Mouse (Mus musculus) MN1 (cell line): ENCODE results near the gene Nr3c2.

Experiments
- DNase-seq: peaks from one replicate; pipeline ENCODE4 v3.0.0-alpha.2; 2016; ENCODE audit warnings: low spot score

Nr3c2 gene

GRCm38 (mm10) chr8:76971761-76972404 lies 72.6 kb downstream of the Nr3c2 start:
- DNase-seq: no peak

GRCm38 (mm10) chr8:76972947-76973552 lies 73.8 kb downstream of the Nr3c2 start:
- DNase-seq: no peak

DNA sequence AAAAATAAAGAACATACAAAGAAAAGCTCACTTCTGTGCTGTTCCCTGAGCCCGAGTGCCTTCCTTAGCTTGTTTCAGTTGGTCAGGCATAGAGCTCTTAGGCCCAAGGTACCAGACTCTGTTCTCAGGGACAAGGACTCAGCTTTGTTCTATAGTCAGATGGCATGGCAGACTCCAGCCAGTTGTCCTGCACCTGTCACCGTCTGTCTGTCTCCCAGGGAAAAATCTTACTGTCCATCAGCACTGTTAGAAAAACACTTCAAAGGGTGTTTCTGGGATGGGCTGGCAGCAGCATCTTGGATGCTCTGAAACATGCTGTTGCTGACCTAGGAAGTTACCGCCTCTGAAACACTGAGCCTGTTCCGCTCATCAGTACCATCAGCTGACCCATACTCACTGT lies 78.7 kb downstream of the Nr3c2 start:
- no peak for DNase-seq

- no peak for DNase-seq
Measured at GRCm38 (mm10) chr8:76984082-76984481, 84.8 kb downstream of the Nr3c2 start.

DNA sequence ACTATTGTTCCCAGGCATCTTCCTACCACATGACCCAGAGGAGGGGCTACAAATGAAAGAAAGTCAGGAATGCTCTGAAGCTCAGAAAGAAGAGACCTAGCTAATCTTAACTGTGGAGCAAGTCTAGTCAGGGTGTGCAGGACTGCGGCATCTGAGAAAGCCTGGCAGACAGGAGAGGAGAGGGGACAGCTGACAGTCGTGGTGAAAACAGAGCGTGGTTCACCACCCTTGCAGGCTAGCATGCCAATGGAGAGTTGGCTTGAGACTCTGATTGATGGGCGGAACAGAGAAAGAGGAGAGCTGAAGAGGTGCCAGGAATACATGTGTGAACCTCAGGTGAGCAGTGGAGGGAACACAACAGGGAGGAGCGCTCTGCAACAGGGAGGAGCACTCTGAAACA lies 85.6 kb downstream of the Nr3c2 start:
- no peak for DNase-seq

- no peak for DNase-seq
Measured at GRCm38 (mm10) chr8:76987876-76988275, 88.6 kb downstream of the Nr3c2 start.

DNA sequence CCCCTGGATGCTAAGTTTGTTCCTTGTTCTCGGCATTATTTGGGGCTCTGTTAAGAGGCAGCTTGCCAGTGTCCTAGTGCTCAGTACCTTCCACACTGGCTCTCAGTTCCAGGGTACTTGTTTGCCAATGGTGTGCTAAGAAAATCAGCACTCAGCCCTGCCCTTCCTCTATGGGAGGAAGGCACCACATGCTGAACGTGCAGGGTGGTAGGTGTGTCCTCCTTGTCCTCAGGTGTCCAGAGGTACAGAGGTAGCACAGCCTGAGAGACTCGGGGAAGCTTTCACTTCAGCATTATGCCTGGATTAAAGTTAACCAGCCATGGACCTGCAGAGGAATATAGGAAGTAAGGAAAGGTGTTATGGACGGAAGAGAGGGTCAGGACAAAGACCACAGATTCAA lies 99.0 kb downstream of the Nr3c2 start:
- no peak for DNase-seq

DNA sequence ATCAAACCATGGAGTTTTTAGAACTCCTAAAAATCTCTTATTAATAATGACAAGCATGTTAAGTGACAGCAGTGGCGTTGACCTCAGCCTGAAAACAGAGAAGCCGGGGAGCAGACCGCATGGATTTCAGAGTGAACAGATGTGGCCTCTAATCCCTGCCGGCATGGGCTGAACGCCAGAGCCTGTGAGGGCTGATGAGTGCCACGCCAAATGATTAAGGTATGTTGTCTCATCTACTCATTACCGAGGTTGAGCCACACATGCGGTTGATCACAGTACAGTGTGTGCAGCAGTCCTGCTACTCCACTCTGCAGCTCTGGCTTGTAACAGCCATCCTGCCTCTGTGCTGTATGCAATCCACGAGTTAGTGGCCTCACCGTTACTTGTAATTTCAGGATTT lies 110.2 kb downstream of the Nr3c2 start:
- no peak for DNase-seq

GRCm38 (mm10) chr8:77011985-77012384 lies 112.7 kb downstream of the Nr3c2 start:
- DNase-seq: no peak

- DNase-seq: no peak
Measured at GRCm38 (mm10) chr8:77012641-77013040, 113.4 kb downstream of the Nr3c2 start.

- DNase-seq: no peak
Measured at GRCm38 (mm10) chr8:77016713-77017112, 117.5 kb downstream of the Nr3c2 start.

DNA sequence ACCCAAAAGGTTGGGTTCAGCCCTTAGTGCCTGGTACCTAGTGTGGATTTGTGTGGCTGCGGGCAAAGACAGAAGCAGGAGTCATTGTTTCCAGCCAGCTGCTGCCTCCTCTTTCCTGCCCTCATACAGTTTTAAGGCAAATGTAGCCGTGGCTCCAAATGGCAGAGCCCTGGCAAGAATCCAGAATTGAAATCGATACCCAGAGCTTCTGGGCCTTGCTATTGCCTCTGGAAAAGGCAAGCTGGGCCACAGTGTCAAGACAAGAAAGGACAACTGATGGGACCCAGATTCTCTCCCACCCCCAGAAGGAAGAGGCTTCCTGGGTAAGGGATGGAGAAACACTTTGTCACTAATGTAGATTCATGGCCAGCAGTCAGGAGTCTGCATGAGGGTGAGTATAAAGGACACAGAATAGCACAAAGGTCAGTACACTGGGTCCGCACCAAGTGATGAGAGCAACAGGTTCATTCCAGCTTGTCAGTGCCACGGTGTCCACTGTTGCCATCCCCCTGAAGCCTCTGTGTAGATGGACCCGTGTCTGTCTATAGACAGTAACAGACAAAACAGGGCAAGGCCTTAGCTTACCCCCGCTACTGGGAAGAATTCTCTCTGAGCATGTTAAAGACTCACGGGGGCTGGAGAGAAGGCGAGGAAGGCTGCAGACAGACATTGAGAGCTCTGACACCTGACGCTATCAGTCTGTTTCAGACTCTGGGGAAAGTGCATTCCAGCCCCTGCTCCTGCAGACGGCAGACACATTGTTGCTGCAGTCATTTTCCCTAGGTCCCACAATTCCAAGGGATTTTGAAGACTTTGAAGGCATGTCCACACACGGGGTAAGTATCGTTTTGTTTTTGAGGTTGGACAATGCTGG lies 124.8 kb downstream of the Nr3c2 start:
- no peak for DNase-seq

DNA sequence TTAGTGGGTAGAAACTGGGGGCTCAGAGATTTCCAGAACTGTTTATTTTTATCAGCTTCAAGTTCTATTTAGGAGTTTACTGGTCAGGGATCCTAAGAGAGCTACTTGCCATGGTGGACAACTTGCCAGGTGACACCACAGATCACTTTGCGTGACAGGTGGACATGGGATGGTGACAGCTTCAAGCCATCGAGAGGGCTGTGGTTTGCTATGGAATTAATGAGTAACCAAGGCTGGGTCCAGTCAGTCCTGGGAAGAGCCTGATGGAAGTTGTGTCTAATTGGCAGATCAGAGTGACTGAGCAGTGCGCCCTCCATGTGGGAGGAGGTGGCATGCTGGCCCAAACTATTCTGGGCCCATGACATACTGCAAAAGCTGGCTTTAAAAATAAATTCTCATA lies 132.0 kb downstream of the Nr3c2 start:
- DNase-seq: no peak

DNA sequence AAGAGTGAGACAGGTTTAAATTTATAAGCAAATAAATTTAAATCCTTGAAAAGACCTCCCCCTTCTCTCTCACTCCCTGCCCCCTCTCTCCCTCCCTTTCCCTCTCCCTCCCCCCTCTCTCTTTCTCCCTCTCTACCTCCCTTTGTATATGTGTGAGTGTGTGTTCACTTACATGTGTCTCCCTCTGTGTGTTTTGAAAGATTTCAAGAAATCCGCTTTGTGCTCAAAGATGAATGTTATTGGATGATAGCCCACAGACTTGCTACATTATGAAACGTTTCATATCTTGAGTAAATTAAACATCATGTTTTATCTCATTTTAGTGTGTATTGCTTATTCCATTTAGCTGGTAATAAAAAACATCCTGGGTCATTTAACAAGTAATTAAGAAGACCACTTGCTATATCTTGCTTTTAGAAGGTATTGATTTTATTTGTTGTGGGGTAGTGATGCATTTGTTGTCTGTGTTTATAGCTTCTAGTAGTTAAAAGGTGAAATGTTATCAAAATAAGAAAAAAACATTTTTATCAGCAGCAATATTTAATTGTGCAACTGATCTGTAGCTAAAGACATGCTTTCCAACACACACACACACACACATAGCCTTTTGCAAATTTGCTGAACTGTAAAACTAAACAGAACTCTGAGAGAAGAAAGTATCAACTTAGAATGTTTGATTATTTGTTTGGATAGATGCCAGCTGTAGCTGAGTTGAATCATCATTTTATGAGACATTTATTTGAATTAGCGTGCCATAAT lies 134.6 kb downstream of the Nr3c2 start:
- no peak for DNase-seq

- no peak for DNase-seq
Measured at GRCm38 (mm10) chr8:77034465-77034829, 135.2 kb downstream of the Nr3c2 start.

DNA sequence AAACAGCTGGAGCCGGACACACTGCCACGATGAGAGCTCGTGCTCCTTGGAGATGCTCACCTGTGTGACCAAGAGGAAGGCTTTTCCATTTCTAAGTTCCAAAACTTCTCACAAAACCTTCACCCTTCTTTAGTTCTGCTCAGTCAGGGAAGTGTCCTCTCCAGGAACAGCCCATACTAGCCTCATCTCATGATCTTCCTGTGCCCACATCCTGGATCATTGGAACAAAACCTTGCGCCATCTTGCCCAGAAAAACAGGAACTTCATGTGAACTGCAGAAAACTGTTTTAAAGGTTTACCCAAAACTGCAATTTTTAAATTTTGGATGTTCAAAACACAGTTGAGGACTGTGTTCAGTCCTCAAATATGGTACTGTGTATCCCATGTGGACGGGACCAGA lies 142.0 kb downstream of the Nr3c2 start:
- DNase-seq: no peak

- DNase-seq: no peak
Measured at GRCm38 (mm10) chr8:77044849-77045248, 145.6 kb downstream of the Nr3c2 start.

GRCm38 (mm10) chr8:77045711-77046110 lies 146.5 kb downstream of the Nr3c2 start:
- no peak for DNase-seq

GRCm38 (mm10) chr8:77046217-77046616 lies 147.0 kb downstream of the Nr3c2 start:
- DNase-seq: no peak

- no peak for DNase-seq
Measured at GRCm38 (mm10) chr8:77046731-77047130, 147.5 kb downstream of the Nr3c2 start.

- DNase-seq: no peak
Measured at GRCm38 (mm10) chr8:77051399-77052275, 152.4 kb downstream of the Nr3c2 start.
